Mouse (Mus musculus) thymus, adult 2 months (tissue): ENCODE measurements around the gene Iqcg. TPM values are rescaled to one million over a fixed set of nuclear protein-coding genes. Genes with fewer than 3 reads are reported as not detected.
A peak's percentile ranks its signal among the peaks of the same experiment; 100 is the strongest.
"Not testable (repeated sequence)": the region's sequence is repeated elsewhere in the genome, so short reads cannot be mapped to it uniquely, and the experiment has no call there.

Experiments
- DNase-seq: peaks from one replicate; pipeline ENCODE4 v3.0.0; 2021
- H3K27ac ChIP-seq: fragments of 200-500 bp; 2 replicates; pipeline ENCODE4 v1.5.1; 2012; ENCODE audit warnings: low read length, control low read depth; ENCODE audit not compliant: control insufficient read depth, insufficient read depth
- H3K27me3 ChIP-seq: fragments of 200-500 bp; 2 replicates; pipeline ENCODE4 v1.6.1; 2012; ENCODE audit warnings: mild to moderate bottlenecking, low read length, moderate library complexity, mixed read lengths; ENCODE audit not compliant: control insufficient read depth, insufficient read depth
- H3K36me3 ChIP-seq: fragments of 200-500 bp; 2 replicates; pipeline ENCODE4 v1.6.1; 2012; ENCODE audit warnings: mild to moderate bottlenecking, low read length, moderate library complexity; ENCODE audit not compliant: control insufficient read depth, insufficient read depth
- H3K4me1 ChIP-seq: fragments of 200-500 bp; replicated peaks from 2 replicates; pipeline ENCODE4 v1.6.1; 2012; ENCODE audit warnings: low read length; ENCODE audit not compliant: control insufficient read depth, insufficient read depth
- H3K4me3 ChIP-seq: fragments of 200-500 bp; 2 replicates; pipeline ENCODE4 v1.5.1; 2012; ENCODE audit warnings: mild to moderate bottlenecking, low read length, control low read depth, moderate library complexity; ENCODE audit not compliant: control insufficient read depth, insufficient read depth
- CTCF ChIP-seq: fragments of 200-500 bp; IDR thresholded peaks from 2 replicates; pipeline ENCODE4 v1.5.1; 2012; ENCODE audit warnings: mild to moderate bottlenecking, control low read depth, low read length, moderate library complexity, borderline replicate concordance; ENCODE audit not compliant: control insufficient read depth, poor library complexity, insufficient read depth; ENCODE audit errors: extremely low read depth
- POLR2A ChIP-seq: fragments of 200-500 bp; IDR thresholded peaks from 2 replicates; pipeline ENCODE4 v1.6.1; 2012; ENCODE audit warnings: mild to moderate bottlenecking, low read length, control low read depth, moderate library complexity; ENCODE audit not compliant: control insufficient read depth, poor library complexity, insufficient read depth; ENCODE audit errors: extremely low read depth
- WGBS: fragments of 180-500 bp; shearing (Covaris S2); methylation state at CpG from one replicate; pipeline ENCODE4 v1.1.7; 2018; 5-methylcytosine and 5-hydroxymethylcytosine counted together
- polyA plus RNA-seq: library from polyadenylated mRNA; depleted of rRNA; stranded (reverse); fragments of >200 nt; gene quantifications from 2 replicates; pipeline ENCODE4 v1.2.3, GENCODE M21; 2012

Iqcg gene
- polyA plus RNA-seq, 1 experiment, result 0.12 TPM

DNA sequence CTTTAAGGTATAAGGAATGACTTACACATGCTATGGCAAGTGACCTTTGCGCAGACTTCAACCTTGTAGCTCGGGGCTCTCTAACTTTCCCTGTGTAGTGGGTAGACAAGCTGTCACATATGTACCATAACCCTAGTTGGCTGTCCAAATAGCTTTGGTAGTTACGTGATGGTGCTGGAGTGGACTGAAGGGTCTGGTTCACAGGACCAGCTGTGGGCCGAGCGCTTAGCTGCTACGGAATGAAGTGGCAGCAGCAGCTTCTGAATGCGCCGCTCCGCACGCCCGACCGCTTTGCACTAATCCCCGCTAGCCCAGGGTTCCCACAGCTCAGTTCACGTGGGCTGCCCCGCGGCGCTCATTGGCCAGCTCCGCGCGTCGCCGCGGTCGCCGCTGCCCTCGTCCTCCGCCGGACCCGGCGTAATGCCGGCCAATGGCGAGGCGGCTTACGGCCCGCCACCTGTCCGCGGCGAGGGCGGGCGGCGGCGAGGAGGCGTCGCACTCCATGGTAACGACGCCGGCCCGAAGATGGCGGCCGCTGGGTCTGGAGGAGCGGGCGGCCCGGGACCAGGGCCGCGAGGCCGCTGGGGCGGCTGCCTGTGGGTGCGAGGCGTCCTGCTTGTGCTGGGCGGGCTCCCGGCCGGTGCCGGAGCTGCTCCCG, 6.1 kb upstream of the Iqcg start, which contains the start of gene Lmln:
Gene Lmln (plus strand): TSS at position 498 of the 658 bp plus-strand sequence.
- H3K4me3 ChIP-seq, result peak within 1 kb of the TSS; percentile 89
- DNase-seq, result peak; percentile 55
- peaks cover 5% of the 10 kb centered on the region; the same call in 1 of the 2 replicates for H3K4me1 ChIP-seq
- 1% methylated on average over 64 of the region's 64 CpGs for whole genome bisulfite sequencing
- H3K27me3 ChIP-seq, result no peaks in the 10 kb centered on the region
- no peak within 1 kb of the TSS for H3K27ac ChIP-seq
- H3K36me3 ChIP-seq, result peaks cover 26% of the 10 kb centered on the region
- TF ChIP-seq CTCF (0 out of 2 replicates have a peak, but pooled peaks have one; percentile 30), POLR2A (peak; percentile 49; the same call in 1 of the 2 replicates)

- H3K4me1 ChIP-seq, result peaks cover 5% of the 10 kb centered on the region; the same call in 1 of the 2 replicates
- no peak overlapping the region for H3K27ac ChIP-seq
- no peak overlapping the region for H3K4me3 ChIP-seq
- H3K27me3 ChIP-seq, result no peaks in the 10 kb centered on the region
- peaks cover 26% of the 10 kb centered on the region for H3K36me3 ChIP-seq
- TF ChIP-seq POLR2A, result no peak
- TF ChIP-seq CTCF, result no peak
- 73% methylated on average over 11 of the region's 11 CpGs for WGBS
- DNase-seq, result no peak
Observed at GRCm38 (mm10) chr16:33061400-33061799, 5.4 kb upstream of the Iqcg start.

GRCm38 (mm10) chr16:33060926-33061325, 4.9 kb upstream of the Iqcg start:
- H3K27me3 ChIP-seq, result no peaks in the 10 kb centered on the region
- 96% methylated on average over 2 of the region's 2 CpGs for WGBS
- TF ChIP-seq POLR2A (no peak), CTCF (no peak)

DNA sequence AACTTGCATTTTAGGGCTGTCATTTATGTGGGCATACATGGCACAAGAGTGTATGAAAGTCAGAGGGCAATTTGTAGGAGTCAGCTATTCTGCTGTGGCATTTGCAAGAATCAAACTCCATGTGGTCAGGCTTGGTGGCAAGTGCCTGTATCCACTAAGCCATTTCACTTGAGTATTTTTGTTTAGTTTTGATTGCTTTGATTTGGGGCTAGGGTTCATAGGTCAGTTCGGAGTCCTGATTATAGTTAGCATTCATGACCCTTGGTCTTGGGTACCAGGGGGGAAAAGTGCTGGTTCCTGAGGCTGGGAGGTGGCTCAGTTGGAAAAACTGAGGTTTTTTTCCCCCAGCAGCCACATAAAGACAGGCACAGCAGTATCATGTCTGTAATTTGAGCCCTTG, 3.5 kb upstream of the Iqcg start:
- Histone ChIP-seq H3K4me3 (no peak overlapping the region), H3K27me3 (no peaks in the 10 kb centered on the region), H3K4me1 (peaks cover 7% of the 10 kb centered on the region), H3K27ac (no peak overlapping the region), H3K36me3 (peaks cover 26% of the 10 kb centered on the region)
- 100% methylated on average over 1 of the region's 1 CpGs for WGBS
- no peak for TF ChIP-seq CTCF
- TF ChIP-seq POLR2A, result no peak
- no peak for DNase-seq

More at GRCm38 (mm10) chr16:33060926-33061325, 4.9 kb upstream of the Iqcg start:
- H3K36me3 ChIP-seq, result peaks cover 26% of the 10 kb centered on the region
- H3K27ac ChIP-seq, result no peak overlapping the region
- no peak overlapping the region for H3K4me3 ChIP-seq
- H3K4me1 ChIP-seq, result peaks cover 5% of the 10 kb centered on the region; the same call in 1 of the 2 replicates
- no peak for DNase-seq

GRCm38 (mm10) chr16:33058656-33059055, 2.6 kb upstream of the Iqcg start:
- DNase-seq, result not testable (repeated sequence)

DNA sequence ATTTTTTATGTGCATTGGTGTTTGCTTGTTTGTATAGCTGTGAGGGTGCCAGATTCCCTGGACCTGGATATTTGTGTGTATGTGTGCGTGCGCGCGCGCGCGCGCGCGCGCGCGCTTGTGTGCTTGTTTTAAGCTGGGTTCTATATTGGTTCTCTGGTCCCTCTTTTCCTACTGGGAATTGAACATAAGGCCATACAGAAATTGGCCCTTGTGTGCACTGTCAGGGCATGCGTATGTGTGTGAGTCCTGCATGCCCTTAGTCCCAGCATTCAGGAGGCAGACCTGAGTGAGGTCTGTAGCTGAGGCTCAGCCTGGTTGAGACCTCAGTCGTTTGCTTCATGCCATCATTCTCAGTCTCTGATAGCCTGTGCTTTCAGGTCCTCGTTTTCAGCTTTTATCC, 2.0 kb upstream of the Iqcg start:
- no peak for DNase-seq
- Histone ChIP-seq H3K4me1 (peaks cover 10% of the 10 kb centered on the region), H3K36me3 (peaks cover 26% of the 10 kb centered on the region), H3K27me3 (no peaks in the 10 kb centered on the region), H3K27ac (no peak overlapping the region), H3K4me3 (no peak overlapping the region)
- TF ChIP-seq CTCF (no peak), POLR2A (no peak)
- WGBS, result 96% methylated on average over 16 of the region's 16 CpGs

More at GRCm38 (mm10) chr16:33058656-33059055, 2.6 kb upstream of the Iqcg start:
- H3K27me3 ChIP-seq, H3K4me1 ChIP-seq, H3K4me3 ChIP-seq, H3K27ac ChIP-seq: not testable (repeated sequence)
- 98% methylated on average over 9 of the region's 9 CpGs for WGBS
- H3K36me3 ChIP-seq, result peaks cover 26% of the 10 kb centered on the region

DNA sequence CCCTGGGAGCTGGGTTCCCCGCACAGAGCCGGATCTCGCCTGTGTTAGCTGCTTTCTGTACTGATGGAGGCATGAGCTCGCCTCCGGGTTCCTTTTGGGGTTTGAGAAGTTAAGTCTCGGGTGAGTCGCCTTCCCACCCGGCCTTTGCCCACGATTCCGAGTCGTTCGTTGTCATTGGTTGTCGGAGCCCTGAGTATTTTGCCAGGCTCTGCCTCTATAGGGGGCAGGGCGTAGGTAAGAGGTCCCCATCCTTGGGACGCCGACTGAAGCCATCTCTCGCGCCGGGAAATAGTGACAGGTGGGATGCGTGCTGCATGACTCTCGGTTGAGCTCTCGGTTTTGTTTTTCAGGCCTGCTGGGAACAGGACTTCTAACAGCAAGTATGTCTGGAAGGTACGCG, 768 bp upstream of the Iqcg start:
- H3K27ac ChIP-seq, result peak overlapping the region; percentile 40
- H3K27me3 ChIP-seq, result no peaks in the 10 kb centered on the region
- peaks cover 26% of the 10 kb centered on the region for H3K36me3 ChIP-seq
- H3K4me3 ChIP-seq, result peak overlapping the region; percentile 80
- no peak for DNase-seq
- H3K4me1 ChIP-seq, result peaks cover 10% of the 10 kb centered on the region
- TF ChIP-seq CTCF (no peak), POLR2A (no peak)
- WGBS, result under 1% methylated on average over 24 of the region's 24 CpGs

DNA sequence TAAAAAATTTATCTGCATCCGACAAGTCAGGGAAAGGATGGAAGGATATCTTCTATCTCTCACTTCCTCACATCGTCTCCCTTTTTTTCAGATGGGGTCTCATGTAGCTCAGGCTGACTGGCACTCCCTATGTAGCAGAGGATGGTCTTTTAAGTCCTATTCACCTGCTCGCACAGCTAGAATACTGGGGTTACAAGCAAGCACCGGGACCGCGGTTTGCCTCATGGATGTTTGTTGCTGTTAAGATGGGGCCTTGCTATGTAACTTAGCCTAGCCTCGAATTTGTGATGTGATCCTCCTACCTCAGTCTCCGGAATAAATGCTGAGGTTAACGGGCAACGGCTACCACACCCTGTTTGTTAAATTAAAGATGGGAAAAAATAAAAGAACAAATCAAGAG, 363 bp downstream of the Iqcg start:
- DNase-seq, result no peak
- H3K36me3 ChIP-seq, result peaks cover 26% of the 10 kb centered on the region
- no peak for TF ChIP-seq CTCF
- TF ChIP-seq POLR2A, result no peak
- H3K4me3 ChIP-seq, result no peak overlapping the region
- no peak overlapping the region for H3K27ac ChIP-seq
- 16% methylated on average over 10 of the region's 10 CpGs for WGBS
- H3K27me3 ChIP-seq, result no peaks in the 10 kb centered on the region
- H3K4me1 ChIP-seq, result peaks cover 10% of the 10 kb centered on the region

DNA sequence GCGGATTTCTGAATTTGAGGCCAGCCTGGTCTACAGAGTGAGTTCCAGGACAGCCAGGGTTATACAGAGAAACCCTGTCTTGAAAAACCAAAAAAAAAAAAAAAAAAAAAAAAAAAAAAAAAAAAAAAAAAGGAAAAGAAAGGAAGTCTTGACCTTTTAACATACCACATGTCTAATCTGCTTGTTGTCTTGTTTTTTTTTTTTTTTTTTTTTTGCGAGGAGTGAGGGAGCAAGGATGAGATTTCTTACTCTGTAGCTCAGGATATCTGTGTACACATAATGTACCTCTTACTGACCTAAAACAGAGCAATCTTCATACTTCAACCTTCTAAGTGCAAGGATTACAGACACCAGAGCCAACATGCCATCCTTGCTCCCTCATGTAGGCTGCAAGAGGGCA, 1.1 kb downstream of the Iqcg start:
- H3K27ac ChIP-seq, H3K27me3 ChIP-seq, H3K4me3 ChIP-seq, DNase-seq: not testable (repeated sequence)
- WGBS, result 88% methylated on average over 2 of the region's 2 CpGs
- Histone ChIP-seq H3K36me3 (peaks cover 21% of the 10 kb centered on the region), H3K4me1 (peaks cover 10% of the 10 kb centered on the region)
